Mouse (Mus musculus): Measurements from ENCODE around the gene Sqstm1. TPM values are rescaled to one million over a fixed set of nuclear protein-coding genes. Genes with fewer than 3 reads are reported as not detected.
"Not testable (repeated sequence)": the region's sequence is repeated elsewhere in the genome, so short reads cannot be mapped to it uniquely, and the experiment has no call there.

The Sqstm1 gene
- polyA plus RNA-seq, 1 experiment from 2014 or later, result 197 TPM

GRCm38 (mm10) chr11:50177111-50177510 is 33.5 kb downstream of the Sqstm1 start:
- Histone ChIP-seq H3K27ac (ENCODE audit: low read depth, low read length) (no peak overlapping the region), H3K36me3 (ENCODE audit: control insufficient read depth, insufficient read depth, low read length) (peaks cover 7% of the 10 kb centered on the region; the same call in 1 of the 2 replicates), H3K27me3 (ENCODE audit: control insufficient read depth, insufficient read depth, low read length) (no peaks in the 10 kb centered on the region), H3K9me3 (ENCODE audit: control insufficient read depth, low read length) (no peaks in the 10 kb centered on the region), H3K4me3 (ENCODE audit: low read length) (no peak overlapping the region), H3K9ac (ENCODE audit: low read depth, low read length) (no peak overlapping the region), H3K4me2 (replicated peaks; ENCODE audit: low read depth, low read length) (no peak overlapping the region), H3K4me1 (ENCODE audit: control insufficient read depth, insufficient read depth, low read length) (peaks cover 7% of the 10 kb centered on the region; the same call in 1 of the 2 replicates)
- WGBS, result 70% methylated on average over 6 of the region's 6 CpGs
- no peak for ATAC-seq (ENCODE audit: low FRiP score, low TSS enrichment)

DNA sequence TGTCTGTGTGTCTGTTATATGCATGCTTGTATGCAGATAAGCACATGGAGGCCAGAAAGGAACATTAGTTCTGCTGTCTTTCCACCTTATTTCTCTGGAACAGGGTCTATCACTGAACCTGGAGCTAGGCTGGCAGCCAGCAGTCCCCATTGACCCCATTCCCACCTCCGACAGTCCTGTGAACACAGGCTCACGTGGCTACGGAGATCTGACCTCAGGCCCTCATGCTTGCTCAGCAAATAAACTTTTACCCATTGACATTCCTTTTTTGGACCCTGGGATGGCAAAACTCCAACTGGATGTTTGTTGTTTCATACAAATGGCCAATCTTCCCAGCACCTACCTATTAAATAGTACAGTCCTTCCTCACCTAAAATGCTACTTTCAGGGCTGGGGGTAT is 34.3 kb downstream of the Sqstm1 start:
- no peaks in the 10 kb centered on the region for H3K27me3 ChIP-seq (ENCODE audit: control insufficient read depth, insufficient read depth, low read length)
- peaks cover 11% of the 10 kb centered on the region for H3K36me3 ChIP-seq (ENCODE audit: control insufficient read depth, insufficient read depth, low read length)
- H3K9me3 ChIP-seq (ENCODE audit: control insufficient read depth, low read length), result no peaks in the 10 kb centered on the region
- no peak overlapping the region for H3K4me3 ChIP-seq (ENCODE audit: low read length)
- no peak for ATAC-seq (ENCODE audit: low FRiP score, low TSS enrichment)
- no peak overlapping the region for H3K9ac ChIP-seq (ENCODE audit: low read depth, low read length)
- H3K4me2 ChIP-seq (replicated peaks; ENCODE audit: low read depth, low read length), result no peak overlapping the region
- no peak overlapping the region for H3K27ac ChIP-seq (ENCODE audit: low read depth, low read length)
- H3K4me1 ChIP-seq (ENCODE audit: control insufficient read depth, insufficient read depth, low read length), result peaks cover 7% of the 10 kb centered on the region; the same call in 1 of the 2 replicates
- 70% methylated on average over 3 of the region's 3 CpGs for WGBS

DNA sequence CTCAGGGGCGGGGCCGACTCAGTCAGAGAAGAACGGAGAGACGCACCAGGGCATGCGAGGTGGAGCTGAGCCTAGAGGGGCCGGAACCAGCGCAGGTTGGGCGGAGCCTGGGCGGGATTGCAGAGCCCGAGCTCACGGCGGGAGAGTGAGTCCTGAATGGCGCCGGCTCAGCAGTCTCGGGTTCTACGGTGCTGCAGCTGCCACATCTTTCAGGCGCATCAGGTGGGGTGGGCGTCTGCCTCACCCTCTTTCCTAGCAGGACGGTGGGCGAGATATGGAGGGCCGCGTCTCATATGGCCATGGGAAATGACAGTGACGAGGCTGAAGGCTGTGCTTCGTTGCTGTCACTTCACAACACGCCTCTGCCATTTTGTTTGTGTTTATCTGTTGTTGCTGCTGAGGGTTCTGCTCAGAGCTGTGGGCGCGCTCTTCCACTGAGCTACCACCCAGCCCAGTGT is 35.9 kb downstream of the Sqstm1 start:
- Histone ChIP-seq H3K27me3 (ENCODE audit: control insufficient read depth, insufficient read depth, low read length) (no peaks in the 10 kb centered on the region), H3K4me1 (ENCODE audit: control insufficient read depth, insufficient read depth, low read length) (peaks cover 7% of the 10 kb centered on the region; the same call in 1 of the 2 replicates), H3K4me2 (replicated peaks; ENCODE audit: low read depth, low read length) (peak overlapping the region; percentile 64), H3K36me3 (ENCODE audit: control insufficient read depth, insufficient read depth, low read length) (peaks cover 20% of the 10 kb centered on the region), H3K9ac (ENCODE audit: low read depth, low read length) (peak overlapping the region; percentile 84), H3K27ac (ENCODE audit: low read depth, low read length) (0 out of 2 replicates have a peak overlapping the region, but pooled peaks have one; percentile 42), H3K4me3 (ENCODE audit: low read length) (peak overlapping the region; percentile 79), H3K9me3 (ENCODE audit: control insufficient read depth, low read length) (no peaks in the 10 kb centered on the region)
- under 1% methylated on average over 27 of the region's 27 CpGs for whole genome bisulfite sequencing
- ATAC-seq (ENCODE audit: low FRiP score, low TSS enrichment), result peak; percentile 100

- Histone ChIP-seq H3K9ac (ENCODE audit: low read depth, low read length) (peak within 1 kb of the TSS; percentile 84), H3K4me3 (ENCODE audit: low read length) (peak within 1 kb of the TSS; percentile 79), H3K36me3 (ENCODE audit: control insufficient read depth, insufficient read depth, low read length) (peaks cover 21% of the 10 kb centered on the region), H3K27ac (ENCODE audit: low read depth, low read length) (0 out of 2 replicates have a peak within 1 kb of the TSS, but pooled peaks have one; percentile 42), H3K4me2 (replicated peaks; ENCODE audit: low read depth, low read length) (peak within 1 kb of the TSS; percentile 64)
- WGBS, result 7% methylated on average over 19 of the region's 19 CpGs
- H3K4me1 ChIP-seq (ENCODE audit: control insufficient read depth, insufficient read depth, low read length); H3K27me3 ChIP-seq (ENCODE audit: control insufficient read depth, insufficient read depth, low read length); H3K9me3 ChIP-seq (ENCODE audit: control insufficient read depth, low read length): not testable (repeated sequence)
- ATAC-seq (ENCODE audit: low FRiP score, low TSS enrichment), result peak; percentile 21; the same call in 1 of the 2 replicates
Observed at GRCm38 (mm10) chr11:50174111-50174729, 36.4 kb downstream of the Sqstm1 start, which contains the start of gene Mrnip. Mrnip (plus strand) TSS chr11:50174444.

GRCm38 (mm10) chr11:50168352-50168751 is 42.3 kb downstream of the Sqstm1 start:
- peaks cover 40% of the 10 kb centered on the region for H3K36me3 ChIP-seq (ENCODE audit: control insufficient read depth, insufficient read depth, low read length)
- H3K9ac ChIP-seq (ENCODE audit: low read depth, low read length), result no peak overlapping the region

GRCm38 (mm10) chr11:50162338-50163050 is 48.1 kb downstream of the Sqstm1 start:
- Histone ChIP-seq H3K27ac (ENCODE audit: low read depth, low read length) (no peak overlapping the region), H3K4me2 (replicated peaks; ENCODE audit: low read depth, low read length) (no peak overlapping the region), H3K27me3 (ENCODE audit: control insufficient read depth, insufficient read depth, low read length) (no peaks in the 10 kb centered on the region), H3K4me1 (ENCODE audit: control insufficient read depth, insufficient read depth, low read length) (no peaks in the 10 kb centered on the region), H3K4me3 (ENCODE audit: low read length) (no peak overlapping the region), H3K9me3 (ENCODE audit: control insufficient read depth, low read length) (no peaks in the 10 kb centered on the region), H3K36me3 (ENCODE audit: control insufficient read depth, insufficient read depth, low read length) (peaks cover 56% of the 10 kb centered on the region), H3K9ac (ENCODE audit: low read depth, low read length) (no peak overlapping the region)
- 98% methylated on average over 3 of the region's 3 CpGs for WGBS
- no peak for ATAC-seq (ENCODE audit: low FRiP score, low TSS enrichment)

More at GRCm38 (mm10) chr11:50168352-50168751, 42.3 kb downstream of the Sqstm1 start:
- no peak overlapping the region for H3K4me2 ChIP-seq (replicated peaks; ENCODE audit: low read depth, low read length)
- H3K9me3 ChIP-seq (ENCODE audit: control insufficient read depth, low read length), result no peaks in the 10 kb centered on the region
- WGBS, result 87% methylated on average over 5 of the region's 5 CpGs
- H3K27me3 ChIP-seq (ENCODE audit: control insufficient read depth, insufficient read depth, low read length), result no peaks in the 10 kb centered on the region
- no peak overlapping the region for H3K4me3 ChIP-seq (ENCODE audit: low read length)
- H3K4me1 ChIP-seq (ENCODE audit: control insufficient read depth, insufficient read depth, low read length), result no peaks in the 10 kb centered on the region
- no peak for ATAC-seq (ENCODE audit: low FRiP score, low TSS enrichment)
- no peak overlapping the region for H3K27ac ChIP-seq (ENCODE audit: low read depth, low read length)

GRCm38 (mm10) chr11:50161578-50162304 is 48.9 kb downstream of the Sqstm1 start:
- WGBS, result 63% methylated on average over 10 of the region's 10 CpGs
- Histone ChIP-seq H3K36me3 (ENCODE audit: control insufficient read depth, insufficient read depth, low read length) (peaks cover 63% of the 10 kb centered on the region), H3K4me3 (ENCODE audit: low read length) (no peak overlapping the region), H3K9me3 (ENCODE audit: control insufficient read depth, low read length) (no peaks in the 10 kb centered on the region), H3K27ac (ENCODE audit: low read depth, low read length) (no peak overlapping the region), H3K4me2 (replicated peaks; ENCODE audit: low read depth, low read length) (no peak overlapping the region), H3K4me1 (ENCODE audit: control insufficient read depth, insufficient read depth, low read length) (no peaks in the 10 kb centered on the region), H3K27me3 (ENCODE audit: control insufficient read depth, insufficient read depth, low read length) (no peaks in the 10 kb centered on the region), H3K9ac (ENCODE audit: low read depth, low read length) (no peak overlapping the region)
- peak; percentile 73 for ATAC-seq (ENCODE audit: low FRiP score, low TSS enrichment)

DNA sequence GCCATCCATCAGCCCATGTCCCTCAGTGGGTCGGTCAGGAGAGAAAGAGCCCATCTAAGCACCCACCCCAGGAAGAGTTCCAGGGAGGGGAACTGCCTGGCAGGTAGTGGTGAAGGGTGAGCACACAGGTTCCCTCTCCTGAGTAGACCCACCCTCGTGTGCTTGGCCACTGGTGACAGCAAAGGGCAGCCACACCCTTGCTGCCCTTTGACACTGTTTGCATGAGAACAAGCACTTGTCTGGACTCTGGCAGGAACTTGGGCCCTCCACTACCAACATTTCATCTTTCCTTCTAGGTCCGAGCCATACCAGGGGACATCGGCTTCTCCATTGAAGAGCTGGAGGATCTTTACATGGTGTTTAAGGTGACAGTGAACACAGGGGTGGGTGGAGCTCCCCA is 51.3 kb downstream of the Sqstm1 start:
- Histone ChIP-seq H3K9me3 (ENCODE audit: control insufficient read depth, low read length) (no peaks in the 10 kb centered on the region), H3K4me1 (ENCODE audit: control insufficient read depth, insufficient read depth, low read length) (peaks cover 3% of the 10 kb centered on the region), H3K4me3 (ENCODE audit: low read length) (no peak overlapping the region), H3K36me3 (ENCODE audit: control insufficient read depth, insufficient read depth, low read length) (peaks cover 77% of the 10 kb centered on the region), H3K27me3 (ENCODE audit: control insufficient read depth, insufficient read depth, low read length) (no peaks in the 10 kb centered on the region), H3K9ac (ENCODE audit: low read depth, low read length) (no peak overlapping the region), H3K27ac (ENCODE audit: low read depth, low read length) (no peak overlapping the region), H3K4me2 (replicated peaks; ENCODE audit: low read depth, low read length) (no peak overlapping the region)
- no peak for ATAC-seq (ENCODE audit: low FRiP score, low TSS enrichment)
- WGBS, result 82% methylated on average over 4 of the region's 4 CpGs

All from kidney, embryonic 14.5 days (tissue).